Mouse (Mus musculus) CD8-positive naive resting alpha-beta T cell, adult 2 months (primary cell): ENCODE measurements around the gene Agbl4.

ENCODE experiments used
- DNase-seq, 2 experiments: peaks; one replicate each; pipeline ENCODE4 v3.0.0; 2022; ENCODE audit warnings: low read depth in 2 of 2, low spot score in 2 of 2

Agbl4 gene

DNA sequence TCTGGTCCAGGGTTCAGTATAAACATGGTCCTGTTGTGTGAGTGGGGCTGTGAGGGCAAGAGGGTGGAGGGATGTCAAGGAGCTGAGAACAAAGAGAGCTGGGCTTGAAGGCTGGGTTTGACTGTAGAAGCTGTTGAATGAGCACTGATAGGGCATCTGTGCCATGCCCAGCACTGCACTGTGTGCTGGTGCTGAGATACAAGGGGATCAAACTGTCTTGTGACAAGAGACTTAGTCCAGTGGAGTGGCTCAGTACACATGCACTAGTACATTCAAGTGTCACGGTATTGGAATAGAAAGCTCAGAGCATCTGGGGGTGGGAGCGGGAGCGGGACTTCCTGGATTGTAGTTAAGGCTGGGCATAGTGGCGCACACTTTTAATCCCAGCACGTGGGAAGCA, 1088.7 kb downstream of the Agbl4 start:
- no peak for DNase-seq

DNA sequence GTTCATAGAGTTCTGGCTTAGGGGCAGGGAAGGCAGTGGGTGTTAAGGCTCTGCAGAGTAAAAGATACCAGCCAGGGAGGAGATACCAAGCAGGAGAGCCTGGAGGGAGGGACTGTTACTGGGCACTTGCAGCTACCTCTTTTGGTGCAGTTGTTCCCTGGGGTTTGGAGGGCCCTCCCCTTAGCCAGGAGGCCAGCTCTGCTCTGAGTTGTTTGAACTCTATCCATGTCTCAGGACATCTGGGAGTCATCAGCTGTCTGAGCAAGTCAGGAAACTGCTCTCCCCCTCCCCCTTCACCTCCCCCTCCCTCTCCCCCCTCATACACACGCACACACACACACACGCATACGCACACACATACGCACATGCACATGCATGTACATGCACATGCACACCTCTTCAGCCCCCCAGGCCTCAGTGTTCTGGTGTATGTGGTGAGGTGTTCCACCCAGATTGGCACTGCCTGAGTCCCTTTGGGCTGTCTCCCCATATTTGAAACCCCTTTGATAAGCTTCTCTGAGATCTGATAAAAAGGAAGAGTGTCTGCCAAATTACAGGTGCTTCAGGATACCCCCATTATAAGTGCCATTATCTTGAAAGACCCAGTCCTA, 1089.9 kb downstream of the Agbl4 start:
- no peak for DNase-seq

DNA sequence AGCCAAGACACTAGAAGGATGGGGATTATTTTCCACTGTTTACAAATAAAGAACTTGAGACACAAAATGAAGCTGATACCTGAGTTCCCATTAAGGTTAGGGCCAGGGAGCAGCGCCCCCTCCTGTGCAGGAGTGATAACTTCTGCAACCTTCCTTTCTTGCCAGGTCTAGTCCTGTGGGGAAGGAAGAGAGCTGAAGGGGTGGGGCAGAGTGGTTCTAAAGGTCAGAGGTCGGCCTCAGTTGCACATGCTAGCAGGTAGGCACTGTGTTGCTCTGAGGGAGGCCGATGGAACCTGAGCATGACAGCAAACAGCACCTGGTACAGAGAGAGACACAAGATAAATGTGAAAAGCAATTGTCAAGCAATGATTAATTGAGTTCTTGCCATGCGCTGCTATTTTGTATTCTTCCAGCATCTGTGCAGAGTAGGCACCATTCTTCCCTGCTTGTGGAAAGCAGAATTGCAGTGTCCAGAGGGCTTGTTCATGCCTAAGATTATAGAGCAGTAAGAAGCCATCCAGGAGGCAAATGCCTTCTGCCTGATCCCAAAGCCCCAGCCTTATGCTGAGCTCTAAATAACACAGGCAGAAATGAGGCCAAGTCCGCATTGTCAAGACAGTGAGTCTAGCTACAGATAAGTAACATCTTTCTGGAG, 1096.4 kb downstream of the Agbl4 start:
- DNase-seq: no peak

DNA sequence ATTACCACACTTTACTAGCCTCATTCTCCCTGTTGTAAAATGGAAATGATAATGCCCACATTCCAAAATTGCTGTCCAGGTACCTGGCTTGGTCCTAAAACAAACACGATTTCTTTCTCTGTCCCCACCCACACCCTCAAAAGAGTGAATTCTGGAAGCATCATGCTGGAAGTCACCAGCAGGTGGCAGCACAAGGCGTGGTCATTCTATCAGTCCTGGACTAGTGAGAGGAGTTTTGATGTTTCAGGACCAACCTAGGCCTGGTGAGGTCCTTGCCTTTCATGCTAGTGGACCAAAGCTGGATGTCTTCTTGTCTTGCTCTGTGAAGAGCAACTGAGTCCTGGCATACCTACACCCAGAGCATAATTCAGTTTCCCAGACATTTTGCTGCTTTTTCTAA, 1098.5 kb downstream of the Agbl4 start:
- peak in 1 of 2 experiments; percentile 16 for DNase-seq

DNA sequence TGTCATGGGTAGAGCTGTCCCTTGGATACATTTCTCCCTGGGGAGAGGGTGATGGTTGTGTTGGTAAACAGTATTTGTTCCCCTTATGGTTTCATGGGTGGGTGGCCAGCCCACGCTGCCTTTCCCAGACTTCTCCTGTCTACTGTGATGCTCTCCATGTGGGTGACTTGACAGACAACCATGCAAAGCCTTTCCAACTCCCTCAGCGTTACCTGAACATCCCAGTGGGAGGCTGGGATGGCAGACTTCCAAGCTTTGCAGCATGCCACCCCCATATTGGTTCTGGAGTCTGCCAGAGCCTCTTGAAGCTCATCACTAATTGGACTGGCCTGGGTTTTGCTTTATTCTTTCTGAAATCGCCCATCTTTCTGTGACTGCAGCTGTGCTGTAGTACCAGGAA, 1101.3 kb downstream of the Agbl4 start:
- no peak for DNase-seq

DNA sequence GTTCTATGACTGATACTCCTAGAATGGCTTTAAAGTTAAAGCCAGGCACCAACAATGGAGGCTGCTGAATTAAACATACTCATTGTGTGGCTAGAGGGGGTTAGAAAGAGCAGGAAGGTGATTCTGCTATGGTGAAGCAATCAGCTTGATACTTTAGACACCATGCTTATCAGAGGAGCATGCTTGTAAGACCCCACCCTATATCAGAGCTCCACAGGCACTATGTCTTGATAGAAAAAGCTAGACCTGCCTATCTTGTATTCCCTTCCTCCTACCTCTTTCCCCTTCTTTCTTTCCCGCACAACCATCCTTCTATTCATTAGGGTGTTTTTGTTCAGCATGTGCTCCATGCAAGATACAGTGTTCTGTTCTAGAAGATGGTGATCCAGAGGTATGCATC, 1104.0 kb downstream of the Agbl4 start:
- DNase-seq: no peak

DNA sequence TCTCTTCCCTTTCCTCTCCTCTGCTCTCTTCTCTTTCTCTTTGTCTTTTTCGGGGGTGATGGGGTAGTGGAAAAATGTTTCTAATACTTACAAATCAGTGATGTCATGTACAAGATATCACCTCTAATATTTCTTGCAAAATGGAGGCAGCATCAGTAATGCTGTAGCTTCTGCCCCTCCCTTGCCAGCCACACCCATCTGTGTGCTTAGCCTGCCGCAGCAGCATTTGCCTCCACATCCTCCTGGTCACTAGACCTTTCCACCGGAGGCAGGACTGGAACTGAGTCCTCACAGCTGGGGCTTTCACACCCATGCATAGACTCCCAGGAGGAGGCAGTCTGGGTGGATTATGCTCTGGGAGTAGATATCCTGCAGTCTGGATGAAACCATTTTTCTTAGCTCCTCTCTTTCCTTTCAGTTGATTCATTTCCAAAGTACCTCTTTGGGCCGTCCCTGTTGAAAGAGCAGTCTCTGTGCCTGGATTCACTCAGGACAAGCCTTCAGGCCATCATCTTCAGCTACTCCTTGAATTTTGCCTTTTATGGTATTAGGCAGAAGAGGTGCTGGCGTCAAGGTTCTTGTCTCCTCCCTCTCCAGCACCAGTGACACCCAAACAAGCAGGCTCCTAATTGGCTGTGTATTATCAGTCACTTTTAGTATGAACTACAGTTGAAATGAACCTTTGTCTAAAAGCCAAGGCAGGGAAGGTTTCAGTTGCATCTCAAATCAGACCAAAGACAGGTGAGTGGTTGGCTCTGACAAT, 1105.7 kb downstream of the Agbl4 start:
- no peak for DNase-seq

DNA sequence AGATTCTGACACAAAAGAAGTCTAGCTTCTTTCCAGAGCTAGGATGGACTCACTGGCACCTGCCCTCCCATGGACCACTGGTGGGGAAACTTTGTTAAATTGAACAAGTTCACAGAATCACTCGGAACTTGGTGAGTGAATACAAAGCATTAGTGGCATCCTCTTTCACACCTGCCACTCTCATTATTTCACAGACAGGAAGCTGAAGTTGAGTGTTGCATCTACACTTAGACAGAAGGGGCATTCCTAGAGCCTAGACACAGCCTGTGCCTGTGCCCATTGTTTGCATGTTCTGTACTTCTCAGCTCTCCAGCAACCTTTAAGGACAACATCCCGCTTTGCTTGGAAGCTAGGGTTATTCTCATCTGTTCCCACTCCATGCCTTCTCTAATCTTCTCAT, 1107.5 kb downstream of the Agbl4 start:
- DNase-seq: no peak

DNA sequence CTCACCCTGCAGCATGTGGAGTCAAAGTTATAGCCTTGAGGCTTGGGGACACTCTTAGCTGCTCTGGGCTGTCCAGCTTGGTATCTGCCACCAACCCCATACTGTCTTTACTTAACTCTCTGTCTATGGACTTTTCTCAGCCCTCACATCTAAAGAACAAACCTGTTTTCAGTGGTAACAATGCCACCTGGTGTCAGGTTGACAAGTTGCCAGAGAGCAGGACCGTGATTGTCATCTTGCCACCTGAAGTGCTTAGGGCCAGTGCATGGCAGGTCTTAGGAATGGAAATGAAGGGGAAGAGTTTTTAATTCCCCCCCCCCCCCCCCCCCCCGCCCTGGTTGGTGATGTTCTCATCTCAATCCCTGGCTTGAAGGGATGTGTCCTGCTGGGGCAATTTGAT, 1112.7 kb downstream of the Agbl4 start:
- no peak for DNase-seq

DNA sequence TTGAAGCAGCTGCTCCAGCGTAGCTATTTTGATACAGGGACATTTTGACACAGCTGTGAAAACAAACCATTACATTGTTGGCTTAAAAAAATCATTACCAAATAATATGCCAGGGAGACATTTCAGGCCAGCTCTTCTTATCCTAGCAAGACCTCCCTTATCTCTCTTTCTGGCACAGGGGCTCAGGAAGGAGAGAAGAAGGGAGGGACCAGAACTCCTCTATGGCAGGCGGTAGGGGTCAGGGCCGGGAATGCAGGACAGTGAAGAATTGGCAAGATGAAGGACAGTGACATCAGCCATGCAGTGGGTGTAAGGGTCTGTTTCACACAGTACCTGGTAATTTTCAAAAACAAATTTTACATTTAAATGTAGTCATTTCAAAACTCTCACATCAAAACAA, 1116.5 kb downstream of the Agbl4 start:
- DNase-seq: no peak

DNA sequence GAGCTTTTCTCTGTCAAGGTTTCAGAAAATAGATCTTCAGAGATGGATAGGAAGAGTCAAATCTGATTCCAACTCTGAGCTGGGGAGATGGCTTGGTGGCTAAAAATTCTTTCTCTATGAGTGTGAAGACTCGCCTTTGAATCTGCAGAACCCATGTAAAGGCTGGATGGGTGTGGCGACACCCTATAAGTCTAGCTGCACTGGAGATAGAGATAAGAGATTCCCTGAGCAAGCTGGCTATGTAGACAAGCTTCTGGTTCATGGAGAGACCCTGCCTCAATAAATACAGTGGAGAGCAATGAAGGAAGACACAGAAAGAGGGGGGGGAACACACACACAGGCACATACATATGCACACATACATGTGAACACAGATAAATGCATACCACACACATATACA, 1118.7 kb downstream of the Agbl4 start:
- DNase-seq: no peak

DNA sequence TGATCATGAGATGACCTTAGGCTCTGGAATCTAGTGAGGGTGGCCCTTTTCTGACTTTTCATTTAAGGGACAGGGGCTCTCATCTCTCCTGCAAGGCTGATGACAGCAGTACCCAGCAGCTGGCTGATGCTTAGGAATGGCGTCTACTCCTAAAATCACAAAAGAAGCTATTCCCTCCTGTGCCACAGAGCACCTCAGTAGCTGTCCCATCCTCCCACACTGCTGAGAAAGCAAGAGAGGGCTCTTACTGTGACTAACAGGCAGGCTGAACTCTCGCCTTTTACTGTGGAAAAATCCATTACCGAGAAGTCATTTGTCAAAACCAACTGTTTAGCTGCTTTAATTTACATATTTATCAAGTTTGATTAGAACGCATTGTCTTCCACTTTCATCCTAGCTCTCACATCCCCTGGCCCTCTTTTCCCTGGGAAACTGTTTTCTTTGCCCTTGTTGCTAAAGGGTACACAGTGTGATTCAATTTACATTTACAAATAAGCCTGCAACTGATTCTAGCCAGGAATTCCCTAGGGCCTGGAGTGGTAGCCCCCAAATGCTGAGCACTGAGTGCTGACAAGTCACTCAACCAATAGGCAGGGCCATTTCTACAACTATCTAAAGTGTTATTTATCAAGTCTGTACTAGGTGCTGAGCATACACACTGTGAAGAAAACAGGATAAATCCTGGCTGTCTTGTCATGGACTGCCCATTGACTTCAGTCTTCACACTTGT, 1119.8 kb downstream of the Agbl4 start:
- DNase-seq: no peak

DNA sequence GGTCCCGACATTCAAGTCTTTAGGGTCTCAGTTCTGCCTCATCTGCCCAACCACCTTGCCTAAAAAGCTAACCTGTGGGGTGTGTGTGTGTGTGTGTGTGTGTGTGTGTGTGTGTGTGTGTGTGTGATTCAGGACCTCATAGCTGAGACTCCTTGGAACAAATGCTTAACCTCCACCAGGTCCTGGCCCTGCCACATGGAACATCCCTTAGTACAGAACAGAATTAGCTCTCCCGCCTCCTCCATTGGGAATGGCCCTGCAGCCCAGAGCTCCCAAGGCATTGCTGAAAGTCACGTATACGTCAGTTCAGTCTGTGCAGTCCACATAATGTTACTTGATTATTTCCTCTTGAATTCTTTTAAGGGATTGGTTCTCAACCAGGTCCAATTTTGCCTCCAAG, 1120.7 kb downstream of the Agbl4 start:
- DNase-seq: no peak

DNA sequence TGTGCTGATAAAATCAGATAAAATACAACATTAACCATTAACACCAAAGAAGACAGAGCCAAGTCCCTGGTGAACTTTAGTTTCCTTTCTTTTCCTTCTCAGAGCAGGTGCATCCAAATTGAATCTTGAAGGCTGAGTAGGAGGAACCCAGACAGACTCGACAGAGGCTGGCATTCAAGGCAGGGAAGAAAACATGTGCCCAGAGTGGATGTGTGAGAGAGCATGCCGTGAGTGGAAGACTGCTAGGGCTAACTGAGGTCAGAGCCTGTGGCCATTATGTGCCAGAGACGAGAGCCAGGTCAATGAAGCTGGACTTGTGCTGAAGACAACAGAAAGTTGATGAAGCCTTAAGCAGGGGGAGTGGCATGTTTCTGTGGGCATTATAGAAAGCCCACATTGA, 1121.8 kb downstream of the Agbl4 start:
- no peak for DNase-seq

DNA sequence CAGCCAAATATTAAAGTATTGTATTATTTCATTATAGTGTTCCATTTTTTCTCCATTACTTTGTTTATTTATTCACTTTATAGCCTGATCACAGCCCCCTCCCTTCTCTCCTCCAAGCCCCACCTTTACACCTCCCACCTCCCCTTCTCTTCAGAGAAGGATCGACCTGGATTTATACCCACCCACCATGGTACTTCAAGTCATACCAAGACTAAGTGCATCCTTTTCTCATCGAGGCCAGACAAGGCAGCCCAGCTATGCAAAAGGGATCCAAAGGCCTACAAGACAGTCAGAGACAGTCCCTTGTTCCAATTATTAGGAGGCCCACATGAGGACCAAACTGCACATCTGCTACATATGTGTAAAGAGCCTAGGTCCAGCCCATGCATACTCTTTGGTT, 1122.5 kb downstream of the Agbl4 start:
- no peak for DNase-seq

DNA sequence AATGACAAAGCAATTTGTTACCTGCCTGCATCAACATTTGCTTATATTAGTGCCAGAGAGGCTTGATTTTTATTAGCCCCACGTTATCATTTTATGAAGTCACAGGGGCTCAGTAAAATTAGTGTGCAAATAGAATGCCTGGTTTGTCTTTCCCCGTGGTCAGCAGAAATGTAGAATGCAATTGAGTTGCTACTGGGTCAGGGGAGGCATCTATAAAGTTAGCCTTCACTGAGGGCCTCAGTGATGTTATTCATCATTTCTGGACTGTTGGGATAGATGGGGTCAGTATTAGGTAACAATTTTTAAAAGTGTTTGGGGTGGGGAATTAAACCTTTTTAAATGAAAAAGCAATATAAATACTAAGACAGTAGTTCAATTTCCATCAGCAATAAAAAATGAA, 1125.5 kb downstream of the Agbl4 start:
- DNase-seq: no peak

DNA sequence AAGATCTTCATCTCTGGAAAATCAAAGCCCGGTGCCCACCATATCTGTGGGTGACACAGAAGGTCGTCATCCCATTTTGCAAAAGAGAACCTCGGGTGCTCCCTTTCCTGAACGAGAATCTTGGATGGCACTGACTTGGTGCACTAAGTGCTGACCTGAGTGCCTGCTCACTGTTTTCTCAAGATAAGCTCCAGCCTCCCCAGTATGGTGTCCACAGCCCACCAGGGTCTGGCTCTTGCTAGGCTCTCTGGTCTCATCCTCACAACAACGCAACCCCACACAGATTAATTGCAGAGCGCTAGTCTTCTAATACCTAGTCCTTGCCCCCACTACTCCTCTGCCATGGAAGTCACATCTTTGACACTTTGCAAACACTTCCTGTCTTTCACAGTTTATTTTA, 1131.5 kb downstream of the Agbl4 start:
- DNase-seq: no peak

DNA sequence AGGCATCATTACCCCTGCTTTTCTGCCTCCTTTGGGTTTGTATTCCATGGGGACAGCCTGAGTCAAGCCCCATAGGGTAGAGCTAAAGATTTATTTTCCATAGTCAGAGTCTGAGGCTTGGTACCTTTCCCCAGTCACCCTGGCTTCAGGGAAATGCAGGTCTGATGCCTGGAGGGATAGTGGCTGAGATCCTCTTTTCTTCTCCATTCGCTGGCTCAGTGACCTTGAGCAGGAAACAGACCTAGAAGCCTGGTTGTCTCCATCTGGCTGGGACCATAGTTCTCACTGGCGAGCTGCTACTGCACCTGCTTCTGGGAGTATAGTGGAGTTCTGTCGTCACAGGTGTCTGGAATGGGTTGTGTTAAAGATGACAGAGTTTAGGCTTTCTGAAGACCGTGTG, 1132.5 kb downstream of the Agbl4 start:
- DNase-seq: no peak

DNA sequence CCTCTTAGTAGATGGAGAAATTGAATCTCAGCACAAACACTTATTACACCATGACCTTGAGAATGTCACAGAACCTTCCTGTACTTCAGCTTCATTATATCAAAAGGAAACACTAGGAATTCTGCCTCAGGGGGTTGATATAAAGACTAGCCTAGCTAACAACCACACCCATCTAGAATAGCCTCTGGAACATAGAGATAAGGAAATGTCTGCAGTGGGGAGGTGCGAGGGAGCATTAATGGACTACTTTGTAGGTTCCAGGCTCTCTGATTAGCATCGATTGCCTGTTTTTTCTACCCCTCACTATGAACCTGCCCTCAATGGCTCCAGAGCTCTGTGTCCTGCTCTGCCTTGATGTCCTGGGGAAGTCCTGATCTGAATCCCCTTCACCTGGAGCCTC, 1133.1 kb downstream of the Agbl4 start:
- no peak for DNase-seq

DNA sequence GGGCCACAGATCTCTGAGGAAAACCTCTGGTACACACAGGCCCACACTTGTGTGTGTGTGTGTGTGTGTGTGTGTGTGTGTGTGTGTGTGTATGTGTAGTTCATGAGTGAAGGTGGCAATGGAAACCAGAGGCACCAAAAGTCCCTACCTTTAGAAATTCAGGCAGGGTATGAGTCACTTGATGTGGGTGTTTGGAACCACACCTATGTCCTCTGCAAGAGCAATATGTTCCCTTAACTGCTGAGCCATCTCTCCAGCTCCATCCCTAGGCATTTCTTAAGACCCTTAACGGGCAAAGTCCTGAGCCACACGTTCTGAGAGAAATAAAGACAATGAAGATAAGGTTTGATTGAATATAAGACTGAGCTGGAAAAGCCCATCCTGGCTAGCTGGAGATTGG, 1147.2 kb downstream of the Agbl4 start:
- no peak for DNase-seq

DNA sequence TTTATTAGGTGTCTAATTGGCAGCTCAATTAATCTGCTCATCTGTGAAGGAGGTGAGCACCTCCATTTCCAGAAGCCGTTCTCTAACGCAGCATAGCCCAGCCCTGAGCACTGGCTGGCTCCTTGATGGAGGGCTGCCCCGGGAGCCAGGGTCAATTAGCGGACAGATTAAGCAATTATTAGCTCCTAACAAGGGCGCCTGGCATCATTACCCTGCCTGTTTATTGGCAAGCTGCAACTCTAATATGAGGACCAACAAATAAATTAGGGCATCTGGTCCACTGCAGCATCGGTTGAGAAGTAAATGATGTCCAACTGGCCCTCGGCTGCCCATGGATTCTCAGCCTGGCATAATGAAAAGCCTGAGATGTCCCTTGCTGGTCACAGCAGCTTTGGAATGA, 1148.5 kb downstream of the Agbl4 start:
- DNase-seq: no peak

DNA sequence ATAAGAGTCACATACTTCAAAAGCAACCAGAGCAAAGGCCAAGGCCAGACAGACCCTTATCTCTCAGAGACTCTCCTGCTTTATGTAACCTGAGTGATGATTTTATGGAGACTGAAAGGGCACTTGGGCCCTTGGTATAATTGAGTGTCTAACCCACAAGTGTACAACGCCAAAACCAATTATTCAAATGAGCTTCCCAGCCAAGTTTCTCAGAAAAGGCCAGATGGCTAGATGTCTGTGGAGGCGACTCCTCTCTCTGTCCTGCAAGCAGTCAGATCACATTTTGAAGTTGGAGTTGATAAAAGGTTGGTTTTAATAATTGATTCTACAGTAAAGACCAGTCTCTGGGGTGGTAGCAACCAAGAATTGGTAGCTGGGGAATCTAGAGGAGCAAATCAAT, 1158.0 kb downstream of the Agbl4 start:
- DNase-seq: no peak
